Mouse (Mus musculus): Measurements from ENCODE around the gene Lrrc58. TPM values are rescaled to one million over a fixed set of nuclear protein-coding genes. Genes with fewer than 3 reads are reported as not detected.

Gene Lrrc58
- total RNA-seq (2014; rRNA removed; ENCODE audit: low replicate concordance) = 57.6 and 69.2 TPM in 2 replicates
- polyA plus RNA-seq (2015; fragmentation: Nextera tagmentation; extraction: Ambion mirVana) = 23.7 and 24.2 TPM in 2 replicates

DNA sequence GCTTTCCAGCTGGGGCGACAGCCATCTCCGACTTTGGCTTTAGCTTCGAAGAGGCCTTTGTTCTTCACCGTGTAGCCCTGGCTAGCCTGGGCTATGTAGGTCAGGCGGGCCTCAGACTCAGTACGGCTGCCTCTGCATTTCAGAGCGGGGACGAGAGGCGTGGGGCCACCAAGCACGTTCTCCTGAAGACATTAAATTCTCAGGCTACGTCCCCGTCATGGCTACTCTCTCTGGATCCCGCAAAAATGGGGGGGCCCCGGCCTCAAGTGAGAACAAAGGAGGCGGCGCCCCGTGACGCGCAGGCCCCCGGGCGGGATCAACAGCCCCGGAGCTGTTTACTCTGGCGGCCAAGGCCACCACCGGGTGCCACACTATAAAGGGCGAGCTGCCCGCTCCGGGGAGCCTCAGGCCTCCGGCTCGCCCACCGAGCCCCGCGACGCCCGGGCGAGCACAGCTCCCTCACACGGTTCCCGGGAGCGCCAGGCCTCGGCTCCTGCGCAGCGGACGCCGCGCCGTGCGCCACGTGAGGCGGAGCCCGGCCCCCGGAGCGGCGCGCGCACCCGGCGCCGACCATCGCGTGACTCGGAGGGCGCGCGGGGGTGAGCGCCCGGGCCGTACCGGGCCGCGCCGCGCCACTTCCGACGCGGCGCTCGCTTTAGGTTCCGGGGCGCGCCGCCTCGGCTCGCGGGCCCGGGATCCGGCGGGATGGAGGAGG lies at the start of gene Lrrc58:
Gene Lrrc58 (plus strand): TSS at position 599 of the 715 bp plus-strand sequence.
- Histone ChIP-seq H3K27ac (ENCODE audit: low read depth) (peak within 1 kb of the TSS; percentile 95), H3K4me1 (ENCODE audit: control insufficient read depth, insufficient read depth) (peaks cover 28% of the 10 kb centered on the region), H3K27me3 (ENCODE audit: control insufficient read depth, insufficient read depth, low read length) (no peaks in the 10 kb centered on the region), H3K4me2 (ENCODE audit: low read depth, low read length) (peak within 1 kb of the TSS; percentile 78), H3K9ac (replicated peaks; ENCODE audit: low read depth, low read length) (peak within 1 kb of the TSS; percentile 91), H3K9me3 (replicated peaks; ENCODE audit: control insufficient read depth, low read length) (no peaks in the 10 kb centered on the region), H3K36me3 (replicated peaks; ENCODE audit: control insufficient read depth, insufficient read depth, low read length) (no peaks in the 10 kb centered on the region), H3K4me3 (ENCODE audit: low read depth, low read length) (peak within 1 kb of the TSS; percentile 81)
- TF ChIP-seq CTCF (IDR thresholded peaks at IDR 0.05; ENCODE audit: low read depth) (no peak), EP300 (IDR thresholded peaks at IDR 0.05; ENCODE audit: low read depth) (0 out of 2 replicates have a peak, but pooled peaks have one; percentile 37)
- 2% methylated on average over 75 of the region's 86 CpGs for WGBS
- ATAC-seq (ENCODE audit: insufficient read depth, low read depth) (peak; percentile 92), DNase-seq (ENCODE audit: low spot score) (peak; percentile 70)

DNA sequence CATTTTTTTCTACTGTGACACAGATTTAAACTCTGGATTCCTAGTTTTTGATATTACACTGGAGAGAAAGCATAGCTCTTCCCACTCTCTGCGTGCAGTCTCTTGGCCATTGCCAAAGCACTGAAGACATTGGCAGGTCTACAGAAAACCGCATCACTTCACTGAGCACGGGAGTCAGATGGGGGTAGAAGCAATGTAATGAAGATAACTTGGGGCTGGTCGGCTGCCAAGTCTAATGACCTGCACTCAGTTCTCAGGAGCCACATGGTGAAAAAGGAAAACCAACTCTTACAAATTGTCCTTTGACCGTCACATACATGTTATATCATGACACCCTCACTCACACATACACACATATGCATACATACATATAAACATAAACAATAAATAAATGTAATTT lies 44.2 kb upstream of the Lrrc58 start:
- WGBS = 32% methylated on average over 5 of the region's 5 CpGs
- no peak overlapping the region for H3K4me2 ChIP-seq (ENCODE audit: low read depth, low read length)
- H3K9me3 ChIP-seq (replicated peaks; ENCODE audit: control insufficient read depth, low read length) = no peaks in the 10 kb centered on the region
- no peak overlapping the region for H3K4me3 ChIP-seq (ENCODE audit: low read depth, low read length)
- TF ChIP-seq CTCF (IDR thresholded peaks at IDR 0.05; ENCODE audit: low read depth) (no peak), EP300 (IDR thresholded peaks at IDR 0.05; ENCODE audit: low read depth) (no peak)
- peaks cover 94% of the 10 kb centered on the region for H3K36me3 ChIP-seq (replicated peaks; ENCODE audit: control insufficient read depth, insufficient read depth, low read length)
- H3K27me3 ChIP-seq (ENCODE audit: control insufficient read depth, insufficient read depth, low read length) = no peaks in the 10 kb centered on the region
- no peak overlapping the region for H3K9ac ChIP-seq (replicated peaks; ENCODE audit: low read depth, low read length)
- H3K27ac ChIP-seq (ENCODE audit: low read depth) = no peak overlapping the region
- peaks cover 5% of the 10 kb centered on the region; the same call in 1 of the 2 replicates for H3K4me1 ChIP-seq (ENCODE audit: control insufficient read depth, insufficient read depth)
- ATAC-seq (ENCODE audit: insufficient read depth, low read depth) (no peak), DNase-seq (ENCODE audit: low spot score) (no peak)

DNA sequence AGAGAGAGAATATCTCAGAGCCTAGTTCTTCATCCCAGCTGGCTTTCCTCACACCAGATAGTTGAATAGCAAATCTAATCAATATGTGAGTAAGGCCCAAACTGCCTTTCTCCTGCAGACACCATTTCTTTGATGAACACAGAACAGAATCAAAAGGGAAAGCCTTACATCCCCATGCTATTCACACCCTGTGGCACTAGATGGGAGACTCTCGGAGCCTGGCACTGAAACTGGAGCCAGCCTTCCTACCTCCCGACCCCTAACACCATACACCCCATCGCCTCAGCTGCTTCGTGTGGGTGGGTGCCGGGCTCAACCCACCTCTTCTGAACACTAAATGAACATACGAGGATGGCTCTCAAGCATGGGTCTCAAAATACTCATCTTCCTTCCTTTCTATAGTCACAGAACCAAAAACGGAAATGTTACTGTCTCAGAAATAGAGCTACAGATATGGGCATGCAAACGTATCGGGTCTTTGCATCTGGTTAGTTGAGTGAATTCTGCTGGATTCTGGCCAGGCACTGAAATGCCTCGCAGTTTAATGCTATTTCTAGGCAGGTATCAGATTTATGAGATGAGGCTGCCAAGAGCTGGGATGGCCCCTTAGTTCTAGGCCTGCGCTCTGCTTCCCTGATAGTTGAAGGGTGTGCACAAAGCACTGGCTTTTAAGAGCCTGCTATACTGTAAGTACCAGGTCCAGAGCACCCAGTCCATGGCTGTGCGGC lies 43.2 kb upstream of the Lrrc58 start:
- Histone ChIP-seq H3K9me3 (replicated peaks; ENCODE audit: control insufficient read depth, low read length) (no peaks in the 10 kb centered on the region), H3K27me3 (ENCODE audit: control insufficient read depth, insufficient read depth, low read length) (no peaks in the 10 kb centered on the region), H3K9ac (replicated peaks; ENCODE audit: low read depth, low read length) (no peak overlapping the region), H3K4me3 (ENCODE audit: low read depth, low read length) (no peak overlapping the region), H3K27ac (ENCODE audit: low read depth) (no peak overlapping the region), H3K4me1 (ENCODE audit: control insufficient read depth, insufficient read depth) (peaks cover 5% of the 10 kb centered on the region; the same call in 1 of the 2 replicates), H3K4me2 (ENCODE audit: low read depth, low read length) (no peak overlapping the region), H3K36me3 (replicated peaks; ENCODE audit: control insufficient read depth, insufficient read depth, low read length) (peaks cover 96% of the 10 kb centered on the region)
- ATAC-seq (ENCODE audit: insufficient read depth, low read depth) (no peak), DNase-seq (ENCODE audit: low spot score) (no peak)
- 65% methylated on average over 12 of the region's 12 CpGs for whole genome bisulfite sequencing
- TF ChIP-seq EP300 (IDR thresholded peaks at IDR 0.05; ENCODE audit: low read depth) (no peak), CTCF (IDR thresholded peaks at IDR 0.05; ENCODE audit: low read depth) (no peak)

DNA sequence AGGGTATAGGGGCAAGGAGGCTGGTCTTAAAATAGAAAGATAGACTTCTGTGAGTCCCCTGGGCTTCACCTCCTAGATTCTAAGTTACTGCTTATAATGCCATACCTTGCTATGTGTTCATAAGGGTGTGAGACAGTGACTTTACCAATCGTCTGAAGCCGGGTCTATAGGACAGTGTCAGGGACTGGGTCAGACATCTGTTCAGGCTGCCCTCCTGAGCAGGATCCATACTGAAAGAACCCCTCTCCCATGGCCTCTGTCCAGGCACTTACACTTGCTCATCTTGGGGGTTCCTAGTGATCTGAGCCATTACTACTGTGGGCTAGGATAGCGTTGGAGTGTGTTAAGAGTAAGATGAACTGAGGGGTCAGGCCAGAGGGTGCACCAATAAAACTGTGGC lies 41.9 kb upstream of the Lrrc58 start:
- Histone ChIP-seq H3K4me2 (ENCODE audit: low read depth, low read length) (no peak overlapping the region), H3K27me3 (ENCODE audit: control insufficient read depth, insufficient read depth, low read length) (no peaks in the 10 kb centered on the region), H3K4me1 (ENCODE audit: control insufficient read depth, insufficient read depth) (peaks cover 5% of the 10 kb centered on the region; the same call in 1 of the 2 replicates), H3K9me3 (replicated peaks; ENCODE audit: control insufficient read depth, low read length) (no peaks in the 10 kb centered on the region), H3K9ac (replicated peaks; ENCODE audit: low read depth, low read length) (no peak overlapping the region), H3K4me3 (ENCODE audit: low read depth, low read length) (no peak overlapping the region), H3K27ac (ENCODE audit: low read depth) (no peak overlapping the region), H3K36me3 (replicated peaks; ENCODE audit: control insufficient read depth, insufficient read depth, low read length) (peaks cover 96% of the 10 kb centered on the region)
- ATAC-seq (ENCODE audit: insufficient read depth, low read depth) = no peak
- TF ChIP-seq CTCF (IDR thresholded peaks at IDR 0.05; ENCODE audit: low read depth) (no peak), EP300 (IDR thresholded peaks at IDR 0.05; ENCODE audit: low read depth) (no peak)
- WGBS = 83% methylated on average over 3 of the region's 3 CpGs
- DNase-seq (ENCODE audit: low spot score) = no peak

DNA sequence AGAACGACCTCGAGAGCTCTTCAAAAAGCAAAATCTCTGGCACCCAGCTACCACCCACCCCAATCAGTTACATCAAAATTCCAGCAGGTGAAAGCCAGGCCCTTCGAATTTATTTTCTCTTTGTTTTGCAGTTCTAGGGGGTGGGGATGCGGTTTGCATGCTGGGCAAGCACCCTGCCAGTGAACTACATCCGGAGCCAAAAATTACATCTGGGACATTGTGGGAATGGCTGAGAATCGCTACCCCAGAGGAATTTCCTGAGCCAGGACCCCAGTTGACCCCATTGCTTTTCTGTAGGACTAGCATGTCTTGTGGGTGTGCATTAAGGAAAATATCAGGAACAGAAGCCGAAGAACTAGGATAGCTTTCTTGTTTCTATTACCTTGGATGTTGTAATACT lies 37.1 kb upstream of the Lrrc58 start:
- TF ChIP-seq CTCF (IDR thresholded peaks at IDR 0.05; ENCODE audit: low read depth) (no peak), EP300 (IDR thresholded peaks at IDR 0.05; ENCODE audit: low read depth) (no peak)
- Histone ChIP-seq H3K27ac (ENCODE audit: low read depth) (no peak overlapping the region), H3K4me3 (ENCODE audit: low read depth, low read length) (no peak overlapping the region), H3K27me3 (ENCODE audit: control insufficient read depth, insufficient read depth, low read length) (no peaks in the 10 kb centered on the region), H3K4me1 (ENCODE audit: control insufficient read depth, insufficient read depth) (no peaks in the 10 kb centered on the region), H3K9me3 (replicated peaks; ENCODE audit: control insufficient read depth, low read length) (no peaks in the 10 kb centered on the region), H3K36me3 (replicated peaks; ENCODE audit: control insufficient read depth, insufficient read depth, low read length) (peaks cover 96% of the 10 kb centered on the region), H3K4me2 (ENCODE audit: low read depth, low read length) (no peak overlapping the region), H3K9ac (replicated peaks; ENCODE audit: low read depth, low read length) (no peak overlapping the region)
- DNase-seq (ENCODE audit: low spot score) = no peak
- ATAC-seq (ENCODE audit: insufficient read depth, low read depth) = no peak
- 66% methylated on average over 7 of the region's 7 CpGs for WGBS
